Mouse (Mus musculus) Muller cell, postnatal 12 days (primary cell): Measurements from ENCODE around the gene Satb1.

ENCODE experiments used
- DNase-seq: peaks from one replicate; pipeline ENCODE4 v3.0.0-alpha.2; 2015; ENCODE audit errors: inconsistent ontology term

The Satb1 gene

DNA sequence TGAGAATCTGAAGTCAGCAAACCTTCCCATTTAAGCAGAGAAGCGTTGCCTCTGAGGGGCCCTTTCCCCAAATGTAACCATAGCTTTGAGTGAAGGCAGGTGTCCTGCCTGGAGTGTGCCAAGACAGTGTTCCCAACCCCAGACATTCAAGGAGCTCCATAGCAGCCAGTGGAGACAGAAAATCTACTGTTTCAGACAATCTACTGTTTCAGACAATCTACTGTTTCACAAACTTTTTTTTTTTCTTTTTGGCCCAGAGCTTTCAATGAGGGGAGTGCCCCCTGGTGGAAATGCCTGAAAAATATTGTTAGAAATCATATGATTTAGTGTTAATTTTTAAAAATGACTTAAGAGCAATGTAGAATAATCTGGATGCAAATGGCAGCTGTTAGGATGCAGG, 55.3 kb downstream of the Satb1 start:
- DNase-seq, result peak; percentile 29

GRCm38 (mm10) chr17:51775070-51775881, 57.8 kb downstream of the Satb1 start:
- DNase-seq, result no peak

DNA sequence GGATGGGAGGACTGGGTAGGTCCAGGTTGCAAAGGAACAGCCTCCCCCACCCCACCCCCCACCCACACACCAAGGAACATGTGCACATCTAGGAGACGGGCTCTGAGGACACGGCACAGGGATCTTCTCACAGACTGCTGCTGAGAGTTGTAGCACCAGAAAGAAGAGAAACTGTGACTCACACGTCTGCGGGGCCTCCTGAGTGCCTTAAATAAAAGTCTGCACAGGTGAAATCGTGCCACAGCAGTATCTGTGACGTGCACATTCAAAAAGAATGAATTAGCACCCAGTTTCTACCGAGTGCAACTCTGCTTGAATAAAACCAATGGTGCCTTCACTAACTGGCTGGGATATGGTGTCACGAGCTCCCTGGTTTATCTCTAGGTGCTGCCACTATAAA, 69.5 kb downstream of the Satb1 start:
- no peak for DNase-seq

DNA sequence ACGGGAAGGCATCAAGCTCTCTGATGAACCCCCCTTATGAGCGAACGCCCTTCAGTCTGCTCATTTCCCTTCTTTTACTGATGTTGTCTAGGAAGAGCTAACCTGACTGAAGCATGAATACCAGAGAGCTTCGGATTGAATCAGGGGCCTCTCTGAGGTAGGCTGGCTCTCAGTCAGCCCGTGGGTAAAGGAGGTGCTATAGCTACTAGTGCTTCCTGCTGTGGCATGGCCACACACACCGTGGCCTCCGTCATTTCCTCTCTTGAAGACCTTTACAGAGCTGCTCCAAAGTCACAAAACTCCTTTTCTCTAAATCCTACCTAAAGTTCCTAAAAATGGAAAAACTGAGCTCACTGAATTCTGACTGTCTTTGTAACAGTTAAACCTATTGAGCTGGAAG, 70.6 kb downstream of the Satb1 start:
- no peak for DNase-seq

- no peak for DNase-seq
Measured at GRCm38 (mm10) chr17:51760997-51761655, 72.0 kb downstream of the Satb1 start.

DNA sequence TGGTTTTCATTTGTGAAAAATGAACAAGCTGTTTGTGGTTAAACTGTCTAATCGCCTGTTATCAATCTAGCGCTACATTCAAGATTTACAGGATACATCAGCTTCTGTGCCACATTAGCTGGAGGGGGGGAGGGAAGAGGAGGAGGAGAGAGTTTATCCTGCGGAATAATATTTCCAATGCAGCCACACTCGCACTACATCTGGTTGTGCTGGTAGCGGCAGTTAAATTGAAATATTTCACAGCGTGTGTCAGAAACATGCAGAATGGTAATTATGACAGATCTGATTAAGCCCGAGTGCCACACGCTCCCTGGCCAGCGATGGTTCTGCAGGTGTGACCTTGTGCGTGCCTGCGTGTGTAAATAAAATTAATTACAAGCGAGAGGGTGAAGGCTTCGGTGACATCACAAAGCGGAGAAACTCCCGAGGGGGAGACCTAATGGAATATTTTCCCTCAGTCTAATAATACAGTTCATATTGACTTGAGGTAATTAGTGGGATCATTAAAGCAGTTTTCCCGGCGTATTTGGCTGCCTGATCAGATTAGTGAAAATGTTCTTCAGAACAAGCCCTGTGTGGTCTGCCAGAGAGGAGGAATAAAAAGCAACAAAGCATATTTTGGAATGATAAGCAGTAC, 72.7 kb downstream of the Satb1 start:
- peak; percentile 33 for DNase-seq

DNA sequence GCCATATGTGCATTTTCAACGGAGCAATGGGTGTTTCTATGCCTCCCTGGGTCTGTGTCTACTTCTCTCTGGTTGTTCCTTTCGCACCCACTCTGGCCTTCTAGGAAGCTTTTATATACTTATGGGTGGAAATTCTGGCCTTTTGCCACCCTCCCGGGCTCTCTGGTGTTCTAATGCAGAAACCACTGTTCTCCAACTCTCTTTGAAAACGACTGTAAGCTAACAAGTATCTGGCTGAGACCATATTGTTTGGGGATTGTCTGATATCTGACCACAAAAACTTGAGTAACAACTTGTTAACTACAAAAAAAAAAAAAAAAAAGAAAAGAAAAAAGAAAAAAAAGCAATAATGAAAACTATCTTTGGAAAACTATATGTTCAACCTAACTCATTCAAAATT, 73.6 kb downstream of the Satb1 start:
- DNase-seq, result no peak

GRCm38 (mm10) chr17:51752142-51752541, 80.9 kb downstream of the Satb1 start:
- no peak for DNase-seq

DNA sequence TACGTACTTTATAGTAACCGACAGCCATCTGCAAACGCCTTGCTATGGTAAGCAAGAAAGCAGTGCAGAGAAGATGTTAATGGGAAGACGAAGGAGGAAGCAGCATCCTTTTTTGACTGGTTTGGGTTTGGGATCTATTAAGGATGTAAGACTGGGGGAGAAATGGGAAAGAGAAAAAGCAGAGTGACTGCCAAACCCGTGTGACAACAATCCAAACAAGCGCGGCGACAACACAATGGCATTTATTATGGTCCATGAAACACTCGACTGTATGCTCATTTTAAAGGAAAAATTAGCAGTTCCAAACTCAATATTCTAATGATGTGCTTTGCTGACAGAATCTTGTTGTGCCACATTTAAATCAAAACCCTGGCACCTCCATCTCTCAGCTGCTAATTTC, 85.9 kb downstream of the Satb1 start:
- no peak for DNase-seq

DNA sequence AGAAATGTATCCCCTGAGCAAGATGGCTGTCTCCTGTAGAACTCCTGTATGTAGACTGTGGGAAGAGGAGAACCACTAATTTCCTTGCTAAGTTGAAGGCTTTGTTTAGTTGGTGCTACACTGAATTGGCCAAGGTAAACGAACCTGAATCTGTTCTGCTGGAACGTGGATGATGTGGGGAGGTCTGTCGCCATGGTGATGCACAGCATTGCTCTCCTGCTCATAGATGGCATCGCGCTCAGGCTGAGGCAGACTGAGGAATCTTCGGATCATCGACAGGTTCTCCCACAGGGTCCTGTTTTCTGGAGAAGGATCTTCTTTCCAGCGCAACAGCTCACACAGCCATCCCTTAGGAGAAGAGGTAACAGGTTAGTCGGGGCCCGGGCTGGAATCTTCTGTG, 90.6 kb downstream of the Satb1 start:
- DNase-seq, result no peak

- no peak for DNase-seq
Measured at GRCm38 (mm10) chr17:51741126-51741525, 92.0 kb downstream of the Satb1 start.

DNA sequence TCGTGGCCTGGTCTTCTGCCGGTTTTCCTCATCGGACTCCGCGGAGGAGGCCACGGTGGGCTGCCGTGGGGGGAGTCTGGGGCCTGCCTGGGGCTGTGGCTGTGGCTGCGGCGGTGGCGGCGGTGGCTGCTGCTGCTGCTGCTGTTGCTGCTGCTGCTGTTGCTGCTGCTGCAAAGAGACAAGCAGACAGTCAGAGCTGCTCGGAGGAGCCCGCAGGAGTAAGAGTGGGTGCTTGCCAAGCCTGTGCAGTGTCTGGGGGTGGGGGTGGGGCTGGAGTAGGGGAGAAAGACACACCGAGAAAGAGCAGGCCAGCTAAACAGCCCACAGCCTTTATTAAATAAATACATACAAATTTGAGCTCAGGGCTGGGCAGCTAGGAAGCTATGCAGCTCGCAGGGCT, 92.8 kb downstream of the Satb1 start:
- no peak for DNase-seq

GRCm38 (mm10) chr17:51724486-51724885, 108.6 kb downstream of the Satb1 start:
- DNase-seq, result no peak

DNA sequence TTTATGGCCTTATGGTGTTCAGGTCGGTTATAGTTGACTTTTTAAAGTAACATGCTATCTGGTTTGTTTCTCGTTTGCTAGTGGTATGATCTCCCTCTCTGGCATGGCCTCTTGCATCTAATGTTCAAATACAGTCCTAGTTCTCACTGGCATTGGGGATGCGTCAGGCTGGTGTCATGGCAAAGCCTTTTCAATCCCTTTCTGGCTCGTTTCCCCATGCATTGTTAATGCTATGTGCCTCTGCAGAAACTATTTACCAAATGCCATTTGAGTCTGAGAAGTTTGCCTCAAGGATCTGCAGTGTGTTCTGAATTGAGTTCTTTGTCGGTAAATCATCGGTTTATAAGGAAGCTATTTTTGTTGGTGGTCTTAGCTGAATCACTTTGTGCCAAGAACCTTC, 137.4 kb downstream of the Satb1 start:
- DNase-seq, result peak; percentile 57

DNA sequence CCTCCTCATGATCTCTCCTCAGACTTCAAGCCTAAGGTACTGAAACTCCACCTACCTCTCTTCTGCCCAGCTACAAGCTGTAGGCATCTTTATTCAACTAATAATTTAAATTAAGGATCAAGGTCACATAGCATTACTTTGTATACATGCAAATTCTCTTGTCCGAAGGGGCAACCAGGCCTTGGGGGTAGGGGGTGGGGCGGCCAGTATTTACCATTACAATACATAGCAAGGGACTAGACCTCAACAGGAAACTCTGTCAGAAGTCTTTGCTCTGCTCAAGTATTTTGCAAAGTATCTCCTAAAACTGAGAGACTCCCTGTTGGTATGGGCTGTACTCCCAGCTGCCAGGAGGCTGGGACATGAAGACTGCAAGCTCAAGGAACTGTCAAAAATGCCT, 137.8 kb downstream of the Satb1 start:
- no peak for DNase-seq

DNA sequence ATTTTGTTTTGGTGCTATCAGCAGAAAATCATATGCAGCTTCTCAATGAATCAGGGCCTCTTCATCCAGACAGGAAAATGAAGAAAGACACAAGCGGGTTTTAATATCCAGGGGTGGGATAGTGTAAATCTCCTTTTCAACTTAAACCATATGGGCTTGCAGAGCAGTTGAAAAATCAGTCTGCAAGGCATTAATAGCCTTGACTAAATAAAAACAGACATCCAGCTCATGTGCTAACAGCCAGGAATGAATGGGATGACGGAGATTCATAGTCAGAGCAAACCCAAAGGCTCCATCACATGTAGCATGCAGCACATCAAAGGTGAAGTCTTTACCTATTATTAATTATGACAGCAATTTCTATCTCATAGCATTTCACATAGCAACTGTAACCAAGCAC, 142.6 kb downstream of the Satb1 start:
- no peak for DNase-seq

DNA sequence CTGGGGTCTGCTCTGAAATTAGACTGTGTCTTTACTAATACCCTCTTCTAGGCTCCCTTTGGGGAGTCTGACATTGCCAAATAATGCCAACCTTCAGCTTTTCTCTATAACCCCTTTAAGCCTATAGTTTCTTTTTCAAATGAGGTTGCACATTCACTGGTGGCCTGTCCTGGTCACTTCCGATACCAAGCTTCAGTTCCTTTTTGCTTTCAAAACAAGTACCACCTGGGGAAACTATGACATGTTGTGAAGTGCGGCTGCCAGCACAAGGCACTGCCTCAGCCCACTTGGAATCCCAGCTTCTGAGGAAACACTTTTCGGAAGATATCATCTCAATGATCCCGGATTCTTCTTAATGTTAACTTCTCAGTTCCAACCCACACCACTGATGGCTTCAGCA, 145.9 kb downstream of the Satb1 start:
- no peak for DNase-seq
